Mouse (Mus musculus): ENCODE results near the gene Rhod.

DNA sequence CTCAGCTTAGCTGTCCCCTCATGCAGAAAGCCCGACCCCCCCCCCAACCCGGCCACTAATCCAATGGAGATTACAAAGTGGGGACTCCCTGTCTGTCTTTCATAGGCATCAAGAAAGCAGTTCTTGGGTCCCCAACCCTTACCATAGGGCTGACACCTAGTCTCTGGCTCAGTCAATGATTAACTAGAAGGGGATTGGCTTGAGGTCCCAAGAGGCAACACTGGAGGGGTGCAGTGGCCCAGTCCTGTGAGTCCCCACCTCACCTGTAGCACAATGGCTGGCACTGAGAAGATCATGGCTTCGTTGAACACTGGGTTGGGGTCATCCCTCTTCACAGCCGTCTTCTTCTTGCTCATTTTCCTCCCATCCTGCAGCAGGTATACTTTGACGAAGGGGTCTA, 11.4 kb upstream of the Rhod start:
- no peak for TF ChIP-seq ZNF384 (IDR thresholded peaks at IDR 0.05; ENCODE audit: low read depth, low read length)
- TF ChIP-seq MAFK (IDR thresholded peaks at IDR 0.05; ENCODE audit: insufficient read depth, low read depth, low read length), result no peak

Data from ES-E14 (cell line).